Mouse (Mus musculus): ENCODE data around the gene Btnl10. TPM values are rescaled to one million over a fixed set of nuclear protein-coding genes. Genes with fewer than 3 reads are reported as not detected.
"Not testable (repeated sequence)": the region's sequence is repeated elsewhere in the genome, so short reads cannot be mapped to it uniquely, and the experiment has no call there.

Gene Btnl10
- polyA plus RNA-seq, 1 experiment from 2014 or later, result 0.11 TPM

DNA sequence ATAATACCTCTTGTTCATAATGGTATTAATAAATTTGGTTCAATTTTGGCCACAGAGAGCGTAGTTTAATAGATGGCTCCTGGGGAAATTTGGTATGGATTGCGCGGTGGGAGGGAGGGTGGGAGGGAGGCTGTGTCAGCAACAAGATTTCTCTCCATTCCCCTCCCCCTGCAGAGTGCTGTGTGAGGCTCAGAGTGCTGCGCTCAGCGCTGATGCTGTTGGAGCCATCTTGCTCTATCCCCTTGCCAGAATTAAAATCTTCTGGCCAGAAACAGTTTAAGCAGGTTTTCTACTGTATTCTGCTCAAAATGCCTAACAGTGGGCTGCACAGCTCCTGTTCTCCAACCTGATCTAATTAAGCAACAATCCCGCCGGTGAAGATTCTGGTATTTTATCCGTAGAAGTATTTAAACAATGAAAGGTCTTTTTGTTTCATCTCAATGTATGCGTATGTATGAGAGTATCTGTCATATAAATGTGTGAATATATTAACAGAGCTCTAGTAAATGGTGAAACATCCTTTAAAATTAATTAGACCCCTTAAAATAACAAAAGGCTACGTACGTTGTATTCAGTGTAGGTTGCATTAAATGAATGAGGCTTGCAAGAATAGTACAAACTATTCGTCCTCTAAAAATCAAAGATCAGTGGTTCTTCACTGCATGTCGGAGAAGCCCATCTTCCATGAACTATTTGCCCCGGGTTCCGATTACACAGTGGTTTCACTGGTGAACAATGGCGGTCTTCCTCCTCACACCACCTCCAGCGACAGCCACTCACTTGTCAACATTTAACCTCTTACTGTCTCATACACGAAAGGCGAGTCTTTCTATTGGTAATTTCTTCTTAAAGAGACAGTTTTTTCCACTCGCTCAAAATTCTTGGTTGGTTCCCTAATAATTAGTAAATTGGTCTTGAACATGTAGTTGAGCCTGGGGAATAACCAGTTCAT, 32.0 kb downstream of the Btnl10 start:
- Histone ChIP-seq H3K9ac (peak overlapping the region; percentile 64), H3K27ac (ENCODE audit: poor library complexity, severe bottlenecking) (peak overlapping the region; percentile 64; the same call in 1 of the 2 replicates), H3K9me3 (replicated peaks) (no peaks in the 10 kb centered on the region), H3K4me1 (replicated peaks) (peaks cover 18% of the 10 kb centered on the region; the same call in 1 of the 2 replicates), H3K27me3 (replicated peaks) (peaks cover 34% of the 10 kb centered on the region), H3K4me2 (peak overlapping the region; percentile 71), H3K4me3 (peak overlapping the region; percentile 42), H3K36me3 (no peaks in the 10 kb centered on the region)
- no peak for ATAC-seq (ENCODE audit: insufficient number of reproducible peaks, low FRiP score)
- WGBS, result 13% methylated on average over 20 of the region's 20 CpGs

DNA sequence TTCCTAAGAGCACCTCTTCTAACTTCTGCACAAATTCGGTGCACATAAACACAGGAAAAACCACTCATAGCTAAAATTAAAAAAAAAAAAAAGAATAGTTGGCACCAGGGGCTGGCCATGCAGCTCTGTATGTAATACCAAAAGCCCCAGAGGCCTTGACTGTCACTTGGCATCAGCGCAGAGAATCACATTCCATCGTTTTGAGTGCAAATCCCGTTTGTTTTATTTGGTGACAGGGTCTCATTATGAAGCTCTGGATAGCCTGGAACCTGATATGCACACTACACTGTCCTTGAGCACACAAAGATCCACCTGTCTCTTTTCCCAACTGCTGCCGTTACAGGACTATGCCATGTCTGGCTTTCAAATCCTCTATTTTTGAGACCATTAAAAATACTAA, 33.5 kb downstream of the Btnl10 start:
- Histone ChIP-seq H3K4me1 (replicated peaks) (peaks cover 23% of the 10 kb centered on the region), H3K27ac (ENCODE audit: poor library complexity, severe bottlenecking) (no peak overlapping the region), H3K9me3 (replicated peaks) (no peaks in the 10 kb centered on the region), H3K27me3 (replicated peaks) (peaks cover 22% of the 10 kb centered on the region), H3K4me2 (no peak overlapping the region), H3K9ac (no peak overlapping the region), H3K4me3 (no peak overlapping the region), H3K36me3 (no peaks in the 10 kb centered on the region)
- WGBS, result 79% methylated on average over 5 of the region's 5 CpGs
- ATAC-seq (ENCODE audit: insufficient number of reproducible peaks, low FRiP score), result no peak

DNA sequence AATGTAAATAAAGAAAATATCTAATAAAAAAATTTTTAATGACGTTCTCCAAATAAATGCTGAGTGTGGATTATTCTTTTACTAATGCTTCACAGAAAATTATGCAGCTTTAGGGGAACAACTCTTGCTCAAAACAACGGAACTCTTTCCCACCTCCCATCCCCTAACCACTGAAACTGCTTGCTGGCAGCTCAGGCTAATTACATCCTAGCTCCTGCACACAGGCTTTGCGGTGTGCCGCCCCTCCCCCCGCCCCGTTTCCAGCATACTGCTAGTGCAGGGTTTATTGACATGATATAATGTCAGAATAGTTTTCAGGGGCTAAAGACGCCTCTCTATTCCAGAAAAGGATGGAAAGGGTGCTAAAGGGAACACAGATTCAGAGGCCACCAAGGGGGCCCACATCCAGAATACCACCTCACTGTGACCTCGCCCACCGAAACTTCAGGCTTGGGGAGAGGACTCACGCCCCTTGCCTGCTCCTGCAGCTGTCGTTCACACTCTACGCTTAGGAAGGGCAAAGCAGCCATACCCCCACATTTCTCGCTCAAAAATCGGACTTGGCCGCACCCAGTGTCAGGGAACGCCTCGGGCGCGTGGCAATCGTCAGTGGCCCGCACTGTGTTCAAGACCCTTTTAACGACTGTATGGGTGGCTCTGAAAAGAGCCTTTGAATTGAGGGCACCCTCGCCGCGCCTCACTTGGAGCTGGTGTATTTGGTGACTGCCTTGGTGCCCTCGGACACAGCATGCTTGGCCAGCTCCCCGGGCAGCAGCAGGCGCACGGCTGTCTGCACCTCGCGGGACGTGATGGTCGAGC, 35.9 kb downstream of the Btnl10 start:
- 1% methylated on average over 33 of the region's 33 CpGs for WGBS
- Histone ChIP-seq H3K27me3 (replicated peaks) (peaks cover 16% of the 10 kb centered on the region), H3K4me2 (peak overlapping the region; percentile 95), H3K4me3 (peak overlapping the region; percentile 93), H3K27ac (ENCODE audit: poor library complexity, severe bottlenecking) (peak overlapping the region; percentile 88), H3K9me3 (replicated peaks) (no peaks in the 10 kb centered on the region), H3K4me1 (replicated peaks) (peaks cover 33% of the 10 kb centered on the region), H3K9ac (peak overlapping the region; percentile 90), H3K36me3 (peaks cover 19% of the 10 kb centered on the region)
- ATAC-seq (ENCODE audit: insufficient number of reproducible peaks, low FRiP score), result 0 out of 2 replicates have a peak, but pooled peaks have one; percentile 40

DNA sequence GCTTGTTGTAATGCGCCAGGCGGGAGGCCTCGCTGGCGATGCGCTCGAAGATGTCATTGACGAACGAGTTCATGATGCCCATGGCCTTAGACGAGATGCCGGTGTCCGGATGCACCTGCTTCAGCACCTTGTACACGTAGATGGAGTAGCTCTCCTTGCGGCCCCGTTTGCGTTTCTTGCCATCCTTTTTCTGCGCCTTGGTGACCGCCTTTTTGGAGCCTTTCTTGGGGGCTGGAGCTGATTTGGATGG, 36.4 kb downstream of the Btnl10 start:
- Histone ChIP-seq H3K4me2 (peak overlapping the region; percentile 95), H3K36me3 (peaks cover 20% of the 10 kb centered on the region), H3K4me1 (replicated peaks) (peaks cover 35% of the 10 kb centered on the region), H3K27me3 (replicated peaks) (peaks cover 16% of the 10 kb centered on the region), H3K27ac (ENCODE audit: poor library complexity, severe bottlenecking) (peak overlapping the region; percentile 88), H3K9ac (peak overlapping the region; percentile 90), H3K4me3 (peak overlapping the region; percentile 93)
- not testable (repeated sequence) for H3K9me3 ChIP-seq (replicated peaks); ATAC-seq (ENCODE audit: insufficient number of reproducible peaks, low FRiP score)
- WGBS, result under 1% methylated on average over 17 of the region's 17 CpGs

DNA sequence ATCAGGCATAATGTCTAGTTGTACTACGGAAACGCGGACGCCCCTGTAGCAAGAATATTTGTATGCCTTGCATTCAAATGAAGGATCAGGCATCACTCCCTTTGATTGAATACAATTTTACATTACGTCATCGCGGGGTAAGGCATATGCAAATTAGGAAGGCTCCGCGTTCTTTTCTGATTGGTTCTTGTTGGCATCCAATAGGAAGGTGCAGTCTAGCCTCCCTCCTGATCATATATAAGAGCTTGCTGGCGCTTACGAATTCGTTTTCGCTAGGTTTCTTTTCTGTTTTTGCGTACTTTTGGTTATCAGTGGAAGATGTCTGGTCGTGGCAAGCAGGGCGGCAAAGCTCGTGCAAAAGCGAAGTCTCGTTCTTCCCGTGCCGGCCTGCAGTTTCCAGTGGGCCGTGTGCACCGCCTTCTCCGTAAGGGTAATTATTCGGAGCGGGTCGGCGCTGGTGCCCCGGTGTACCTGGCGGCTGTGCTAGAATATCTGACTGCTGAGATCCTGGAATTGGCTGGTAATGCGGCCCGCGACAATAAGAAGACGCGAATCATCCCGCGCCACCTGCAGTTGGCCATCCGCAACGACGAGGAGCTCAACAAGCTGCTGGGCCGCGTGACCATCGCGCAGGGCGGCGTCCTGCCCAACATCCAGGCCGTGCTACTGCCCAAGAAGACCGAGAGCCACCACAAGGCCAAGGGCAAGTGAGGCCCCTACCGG, 36.9 kb downstream of the Btnl10 start, which contains the start of the genes Hist3h2a and Trim17:
TSS of gene Hist3h2a (plus strand) at position 266 of the 723 bp plus-strand sequence.
TSS of gene Trim17 (plus strand) at position 266 of the 723 bp plus-strand sequence.
- Histone ChIP-seq H3K9ac (peak within 1 kb of the TSS; percentile 97), H3K4me2 (peak within 1 kb of the TSS; percentile 95), H3K27me3 (replicated peaks) (peaks cover 16% of the 10 kb centered on the region), H3K36me3 (peaks cover 20% of the 10 kb centered on the region), H3K9me3 (replicated peaks) (no peaks in the 10 kb centered on the region), H3K4me3 (peak within 1 kb of the TSS; percentile 93), H3K4me1 (replicated peaks) (peaks cover 36% of the 10 kb centered on the region), H3K27ac (ENCODE audit: poor library complexity, severe bottlenecking) (peak within 1 kb of the TSS; percentile 98)
- peak; percentile 94 for ATAC-seq (ENCODE audit: insufficient number of reproducible peaks, low FRiP score)
- under 1% methylated on average over 49 of the region's 49 CpGs for WGBS

DNA sequence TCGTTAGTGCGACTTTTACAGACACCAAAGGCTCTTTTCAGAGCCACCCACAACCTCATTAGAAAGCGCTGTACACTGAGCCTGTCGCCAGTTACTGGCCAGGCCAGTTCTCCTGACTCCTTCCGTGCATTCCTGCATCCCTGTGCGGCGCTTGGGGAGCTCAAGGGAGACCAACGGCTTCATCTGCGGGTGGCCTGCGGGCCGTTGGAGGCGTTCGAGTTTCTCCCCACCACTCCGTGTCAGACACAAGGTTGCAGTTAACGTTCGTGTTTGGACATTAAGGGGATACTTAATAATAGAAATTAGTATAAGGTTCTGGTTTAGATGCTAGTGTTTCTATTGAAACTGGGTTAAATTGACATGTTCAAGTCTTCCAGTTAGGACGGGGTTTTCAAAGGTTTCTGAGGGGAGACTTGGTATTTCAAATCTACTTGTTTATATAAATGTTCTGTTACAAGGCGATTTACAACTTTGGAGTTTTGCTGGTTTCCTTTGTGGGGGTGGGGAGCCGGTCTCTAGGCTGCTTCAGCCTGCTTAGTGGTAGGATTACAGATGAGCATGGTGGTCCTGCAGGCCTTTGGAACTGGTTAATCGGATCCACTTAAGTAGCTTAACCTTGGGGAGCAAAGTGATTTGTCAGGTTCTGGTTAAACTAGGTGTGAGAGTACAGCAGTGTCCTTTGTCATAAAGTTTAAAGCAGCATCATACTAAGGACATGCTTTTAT, 37.6 kb downstream of the Btnl10 start:
- H3K27me3 ChIP-seq (replicated peaks), result peaks cover 12% of the 10 kb centered on the region
- H3K27ac ChIP-seq (ENCODE audit: poor library complexity, severe bottlenecking), result peak overlapping the region; percentile 98
- under 1% methylated on average over 20 of the region's 20 CpGs for WGBS
- peak overlapping the region; percentile 93 for H3K4me3 ChIP-seq
- no peaks in the 10 kb centered on the region for H3K9me3 ChIP-seq (replicated peaks)
- H3K36me3 ChIP-seq, result peaks cover 20% of the 10 kb centered on the region
- peak overlapping the region; percentile 95 for H3K4me2 ChIP-seq
- no peak; the same call in 1 of the 2 replicates for ATAC-seq (ENCODE audit: insufficient number of reproducible peaks, low FRiP score)
- H3K4me1 ChIP-seq (replicated peaks), result peaks cover 39% of the 10 kb centered on the region
- peak overlapping the region; percentile 97 for H3K9ac ChIP-seq

DNA sequence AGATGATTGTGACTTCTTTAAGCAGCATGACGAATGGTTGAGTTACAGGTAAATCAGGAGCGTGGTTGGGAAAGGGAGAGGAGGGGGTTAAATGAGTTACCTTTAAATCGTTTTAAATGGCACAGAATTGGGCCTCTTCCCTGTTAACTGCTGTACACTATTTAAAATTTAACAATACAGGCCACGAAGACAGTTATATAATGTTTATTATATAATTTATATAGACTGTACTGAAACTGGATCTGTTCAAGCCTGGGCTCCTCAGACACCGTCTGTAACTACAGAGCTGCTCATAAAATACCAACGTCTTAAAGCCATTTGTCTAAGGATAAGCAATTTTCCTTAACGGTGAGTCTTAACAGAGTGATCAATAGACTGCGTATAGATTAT, 38.2 kb downstream of the Btnl10 start:
- Histone ChIP-seq H3K4me3 (peak overlapping the region; percentile 93), H3K4me2 (peak overlapping the region; percentile 95), H3K27ac (ENCODE audit: poor library complexity, severe bottlenecking) (peak overlapping the region; percentile 98; the same call in 1 of the 2 replicates), H3K4me1 (replicated peaks) (peaks cover 39% of the 10 kb centered on the region), H3K36me3 (peaks cover 20% of the 10 kb centered on the region), H3K9ac (peak overlapping the region; percentile 97), H3K9me3 (replicated peaks) (no peaks in the 10 kb centered on the region), H3K27me3 (replicated peaks) (peaks cover 8% of the 10 kb centered on the region)
- 46% methylated on average over 8 of the region's 8 CpGs for WGBS
- ATAC-seq (ENCODE audit: insufficient number of reproducible peaks, low FRiP score), result no peak

DNA sequence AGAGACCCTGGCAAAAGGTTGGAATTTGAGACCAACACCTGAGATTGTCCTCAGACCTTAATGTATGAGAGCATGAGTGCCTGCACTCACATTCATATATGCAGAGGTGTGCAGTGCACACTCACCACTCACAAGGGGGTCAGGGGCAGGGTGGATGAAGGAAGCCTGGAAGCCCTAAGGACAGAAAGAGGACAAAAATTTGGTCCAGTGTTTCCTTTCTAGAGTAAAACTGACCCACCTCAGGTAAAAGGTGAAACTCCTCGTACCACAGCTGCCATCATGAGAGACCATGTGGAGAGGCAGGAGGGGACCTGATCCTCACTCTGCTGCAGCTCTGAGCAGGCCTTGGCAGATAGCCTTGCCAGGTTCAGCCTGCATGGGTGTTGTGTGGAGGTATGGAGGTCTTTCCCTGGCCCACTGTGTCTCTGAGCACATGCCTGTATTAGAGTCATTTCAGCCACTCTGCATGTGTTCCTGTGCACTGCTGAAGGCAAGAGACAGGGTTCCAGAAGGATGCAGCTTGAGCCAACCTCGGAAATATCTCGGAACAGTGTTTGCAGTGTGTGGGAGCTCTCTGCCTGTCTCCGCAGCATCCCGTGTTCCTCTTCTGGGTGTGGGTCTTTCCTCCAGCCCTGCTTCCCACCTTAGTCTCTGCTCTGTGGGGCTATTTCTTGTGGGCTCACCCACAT, 39.7 kb downstream of the Btnl10 start:
- H3K4me3 ChIP-seq, result peak overlapping the region; percentile 93
- H3K9ac ChIP-seq, result peak overlapping the region; percentile 97
- ATAC-seq (ENCODE audit: insufficient number of reproducible peaks, low FRiP score), result no peak
- H3K36me3 ChIP-seq, result peaks cover 20% of the 10 kb centered on the region
- WGBS, result 90% methylated on average over 5 of the region's 5 CpGs
- H3K4me1 ChIP-seq (replicated peaks), result peaks cover 39% of the 10 kb centered on the region
- no peak overlapping the region for H3K27ac ChIP-seq (ENCODE audit: poor library complexity, severe bottlenecking)
- peaks cover 6% of the 10 kb centered on the region for H3K9me3 ChIP-seq (replicated peaks)
- peak overlapping the region; percentile 95 for H3K4me2 ChIP-seq
- peaks cover 11% of the 10 kb centered on the region for H3K27me3 ChIP-seq (replicated peaks)

DNA sequence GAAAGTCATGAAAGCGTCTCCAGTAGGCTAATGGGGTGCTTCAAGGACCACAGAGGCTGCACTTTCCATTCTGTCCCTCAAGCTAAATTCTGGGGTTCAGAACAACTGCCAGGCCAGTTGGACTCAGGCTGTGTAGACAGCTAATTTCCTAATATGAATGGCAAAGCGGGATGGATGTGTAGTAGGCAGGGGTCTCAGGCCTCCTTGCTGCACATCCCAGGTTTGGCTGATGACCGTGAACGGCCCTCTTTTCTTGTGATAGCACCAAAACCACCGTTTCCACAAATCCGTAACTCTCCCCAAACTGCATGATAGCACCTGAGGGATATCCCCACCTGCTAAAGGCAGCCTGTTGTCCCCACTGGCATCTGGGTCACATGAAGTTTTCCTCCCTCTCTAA, 40.8 kb downstream of the Btnl10 start:
- 83% methylated on average over 6 of the region's 6 CpGs for WGBS
- Histone ChIP-seq H3K9me3 (replicated peaks) (peaks cover 6% of the 10 kb centered on the region), H3K27ac (ENCODE audit: poor library complexity, severe bottlenecking) (no peak overlapping the region), H3K4me1 (replicated peaks) (peaks cover 35% of the 10 kb centered on the region), H3K36me3 (peaks cover 20% of the 10 kb centered on the region), H3K4me2 (no peak overlapping the region), H3K4me3 (no peak overlapping the region), H3K27me3 (replicated peaks) (peaks cover 21% of the 10 kb centered on the region), H3K9ac (no peak overlapping the region)
- no peak for ATAC-seq (ENCODE audit: insufficient number of reproducible peaks, low FRiP score)
